12 mouse cellular contexts compared by ENCODE assay signal in the genomic region with DNA sequence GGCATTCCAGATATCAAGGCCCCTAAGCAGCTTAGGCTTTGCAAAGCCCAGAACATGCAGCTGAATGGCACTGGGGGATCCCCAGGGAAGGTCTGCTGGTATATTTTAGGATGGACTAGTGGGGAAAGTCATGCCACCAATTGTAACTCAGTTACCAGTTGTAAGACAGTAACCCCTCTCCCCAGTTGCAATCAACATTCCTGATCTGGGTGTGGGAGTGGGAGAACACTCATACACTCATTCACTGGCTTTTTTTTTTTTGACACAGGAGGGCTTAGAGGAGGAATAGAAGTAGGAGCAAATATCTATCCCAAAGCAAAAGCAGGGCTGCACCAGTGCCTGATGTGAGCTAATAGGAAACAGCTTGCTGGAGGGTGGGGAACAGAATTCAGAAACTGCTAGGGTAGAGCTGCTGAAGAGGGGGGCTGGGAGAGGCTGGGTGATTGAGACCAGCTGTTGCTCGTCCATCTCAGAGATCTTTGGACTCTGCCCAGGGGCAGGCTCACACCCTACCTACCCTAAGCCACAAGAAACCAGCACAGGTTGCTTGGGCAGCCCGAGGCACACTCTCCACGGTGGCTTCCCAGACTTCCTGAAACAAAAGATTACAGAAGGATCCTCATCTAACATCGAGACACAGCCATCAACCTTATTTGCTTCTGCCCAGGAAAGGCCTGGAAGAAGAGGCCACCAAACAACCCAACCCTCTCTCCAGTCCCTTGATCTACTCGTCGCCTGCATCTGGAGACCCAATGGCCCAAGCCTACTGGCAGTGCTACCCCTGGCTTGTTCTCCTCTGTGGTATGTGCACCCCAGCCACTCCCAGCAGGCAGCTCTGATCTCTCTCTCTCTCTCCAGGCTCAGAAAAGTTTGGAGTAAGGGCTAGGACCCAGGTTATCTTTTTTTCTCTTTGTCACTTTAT. TPM values are rescaled to one million over a fixed set of nuclear protein-coding genes. Genes with fewer than 3 reads are reported as not detected.
DNase-seq lines count a peak whose midpoint lies in the region; ATAC-seq and TF ChIP-seq lines count a peak whose summit lies in the region.
"Had no signal": no experiment of that assay in that cellular context is flagged by ENCODE, and none has a peak within 500 bp of the region (broad histone marks: within the 10 kb centered on the region; RNA-seq: fewer than 3 reads in every experiment).

A gene (plus strand): TSS at position 332 of the 922 bp plus-strand sequence.

- no peak within 1 kb of the TSS for H3K4me2 ChIP-seq in forebrain, embryonic 16.5 days (ENCODE audit: low read length)
- no peak within 1 kb of the TSS for H3K4me2 ChIP-seq in limb, embryonic 15.5 days
- H3K4me2 ChIP-seq: hindbrain, embryonic 12.5 days had no signal

- H3K27ac ChIP-seq in forebrain, embryonic 10.5 days = peak within 1 kb of the TSS; percentile 35
- no peak within 1 kb of the TSS for H3K27ac ChIP-seq in forebrain, embryonic 16.5 days (ENCODE audit: low read length)
- no peak within 1 kb of the TSS for H3K27ac ChIP-seq in kidney, adult 2 months (ENCODE audit: insufficient read depth, low read depth, low read length)
- H3K27ac ChIP-seq in limb, embryonic 15.5 days = peak within 1 kb of the TSS; percentile 83
- H3K27ac ChIP-seq: hindbrain, embryonic 12.5 days had no signal

- WGBS in forebrain, embryonic 10.5 days = 68% methylated on average over 6 of the region's 6 CpGs
- WGBS in forebrain, embryonic 16.5 days = 70% methylated on average over 6 of the region's 6 CpGs
- WGBS in kidney, adult 2 months = 39% methylated on average over 6 of the region's 6 CpGs
- 38% methylated on average over 6 of the region's 6 CpGs for WGBS in limb, embryonic 15.5 days

- no peaks in the 10 kb centered on the region for H3K9me3 ChIP-seq in forebrain, embryonic 10.5 days
- no peaks in the 10 kb centered on the region for H3K9me3 ChIP-seq in forebrain, embryonic 16.5 days (ENCODE audit: control insufficient read depth, low read length)
- H3K9me3 ChIP-seq in limb, embryonic 15.5 days = no peaks in the 10 kb centered on the region
- H3K9me3 ChIP-seq: hindbrain, embryonic 12.5 days had no signal

- H3K4me1 ChIP-seq in forebrain, embryonic 10.5 days = 0 out of 2 replicates have a peak, but pooled peaks cover 5% of the 10 kb centered on the region
- no peaks in the 10 kb centered on the region for H3K4me1 ChIP-seq in forebrain, embryonic 16.5 days (replicated peaks; ENCODE audit: control insufficient read depth, insufficient read depth, low read length)
- H3K4me1 ChIP-seq in kidney, adult 2 months (ENCODE audit: control insufficient read depth, insufficient read depth, low read length) = 0 out of 2 replicates have a peak, but pooled peaks cover 4% of the 10 kb centered on the region
- H3K4me1 ChIP-seq in limb, embryonic 15.5 days = 0 out of 2 replicates have a peak, but pooled peaks cover 6% of the 10 kb centered on the region
- H3K4me1 ChIP-seq: hindbrain, embryonic 12.5 days had no signal

- no peak for TF ChIP-seq POLR2A in kidney, adult 2 months (IDR thresholded peaks at IDR 0.05; ENCODE audit: low read depth, low read length)

- no peaks in the 10 kb centered on the region for H3K36me3 ChIP-seq in forebrain, embryonic 10.5 days (replicated peaks)
- H3K36me3 ChIP-seq in forebrain, embryonic 16.5 days (ENCODE audit: control insufficient read depth, insufficient read depth) = no peaks in the 10 kb centered on the region
- no peaks in the 10 kb centered on the region for H3K36me3 ChIP-seq in kidney, adult 2 months (ENCODE audit: control insufficient read depth, insufficient read depth, low read length)
- H3K36me3 ChIP-seq in limb, embryonic 15.5 days = no peaks in the 10 kb centered on the region
- H3K36me3 ChIP-seq: hindbrain, embryonic 12.5 days had no signal

- peaks cover 4% of the 10 kb centered on the region; the same call in 1 of the 2 replicates for H3K27me3 ChIP-seq in forebrain, embryonic 10.5 days (ENCODE audit: poor library complexity, severe bottlenecking)
- H3K27me3 ChIP-seq in forebrain, embryonic 16.5 days (replicated peaks; ENCODE audit: control insufficient read depth, insufficient read depth, low read length) = no peaks in the 10 kb centered on the region
- no peaks in the 10 kb centered on the region for H3K27me3 ChIP-seq in kidney, adult 2 months (replicated peaks; ENCODE audit: control insufficient read depth, insufficient read depth, low read length)
- no peaks in the 10 kb centered on the region for H3K27me3 ChIP-seq in limb, embryonic 15.5 days
- H3K27me3 ChIP-seq: hindbrain, embryonic 12.5 days had no signal

- no peak within 1 kb of the TSS for H3K4me3 ChIP-seq in forebrain, embryonic 10.5 days
- no peak within 1 kb of the TSS for H3K4me3 ChIP-seq in forebrain, embryonic 16.5 days (replicated peaks; ENCODE audit: low read length)
- H3K4me3 ChIP-seq in kidney, adult 2 months (ENCODE audit: insufficient read depth, low read depth, low read length) = no peak within 1 kb of the TSS
- no peak within 1 kb of the TSS for H3K4me3 ChIP-seq in limb, embryonic 15.5 days
- H3K4me3 ChIP-seq: hindbrain, embryonic 12.5 days had no signal

- peak; percentile 30 for DNase-seq in forebrain, embryonic 10.5 days (ENCODE audit: extremely low spot score, low spot score)
- DNase-seq in embryo, embryonic 11 days = peak; percentile 48
- DNase-seq in kidney, adult 2 months = peak; percentile 58
- DNase-seq in retina, postnatal 1 day = no peak
- DNase-seq in cerebellum, postnatal 36 days = no peak
- DNase-seq: cerebellum, adult 11-12 months; left cerebral cortex, postnatal 4 days; right cerebral cortex, postnatal 14 days had no signal

- ATAC-seq in forebrain, embryonic 16.5 days = no peak
- ATAC-seq in limb, embryonic 15.5 days (ENCODE audit: insufficient number of reproducible peaks, low FRiP score, low TSS enrichment, low read depth) = peak; percentile 74; the same call in 1 of the 2 replicates
- ATAC-seq in granulocyte monocyte progenitor cell, adult 5-6 weeks (replicated peaks; ENCODE audit: poor library complexity, severe bottlenecking) = no peak

- TF ChIP-seq CTCF in kidney, adult 2 months (conservative IDR thresholded peaks at IDR 0.05; ENCODE audit: insufficient read depth, insufficient read length, low read depth, low read length) = no peak

- no peak within 1 kb of the TSS for H3K9ac ChIP-seq in forebrain, embryonic 16.5 days (replicated peaks; ENCODE audit: low read depth, low read length)
- H3K9ac ChIP-seq in limb, embryonic 15.5 days = no peak within 1 kb of the TSS
- H3K9ac ChIP-seq: hindbrain, embryonic 12.5 days had no signal

RNA-seq across cellular contexts. Expression of the gene that starts here (rescaled TPM):
- 0.66 and 0.74 TPM in 2 replicates for polyA plus RNA-seq in forebrain, embryonic 10.5 days (2016; fragmentation: Nextera tagmentation; extraction: Ambion mirVana)
- polyA plus RNA-seq in forebrain, embryonic 16.5 days (2015; fragmentation: Nextera tagmentation; extraction: Ambion mirVana) = 0.75 and 1.0 TPM in 2 replicates
- 25.8 and 32.5 TPM in 2 replicates for polyA plus RNA-seq in kidney, adult 2 months (2012; rRNA removed)
- polyA plus RNA-seq in limb, embryonic 15.5 days (2015; fragmentation: Nextera tagmentation; extraction: Ambion mirVana) = 5.7 and 5.8 TPM in 2 replicates
- total RNA-seq in granulocyte monocyte progenitor cell, adult 5-6 weeks (2014; fragmentation: Nextera tagmentation) = not detected in 2 replicates
- not detected in 2 replicates for total RNA-seq in granulocyte monocyte progenitor cell, adult 5-6 weeks (2017)

Comparison
In these comparisons a context has a peak if more than half of its experiments do, and no peak if none do; other contexts are left out.
1. Peak in DNase-seq and H3K27ac ChIP-seq in forebrain, embryonic 10.5 days; RNA of the gene not detected or under 1 TPM.
2. DNase-seq: peak in embryo, embryonic 11 days (single experiment) and kidney, adult 2 months (single experiment); none in retina, postnatal 1 day (single experiment) and cerebellum, postnatal 36 days (0 of 2).